Mouse (Mus musculus) E14TG2a.4 (cell line): ENCODE measurements at regions not wholly inside any gene's neighbourhood (a gene's known extent, or its start where the extent isn't known, plus 50 kb on each side); places are given as distances from the start of the nearest gene placed in this dataset.

Source experiments
- CTCF ChIP-seq: conservative IDR thresholded peaks from 2 replicates; pipeline ENCODE4 v1.5.1; 2014; ENCODE audit warnings: low read length
- NANOG ChIP-seq: IDR thresholded peaks from 2 replicates; pipeline ENCODE4 v1.6.1; 2014; ENCODE audit warnings: borderline replicate concordance, low read length, mixed read lengths
- POU5F1 ChIP-seq: IDR thresholded peaks from 2 replicates; pipeline ENCODE4 v1.6.1; 2014; ENCODE audit warnings: low read length, borderline replicate concordance

DNA sequence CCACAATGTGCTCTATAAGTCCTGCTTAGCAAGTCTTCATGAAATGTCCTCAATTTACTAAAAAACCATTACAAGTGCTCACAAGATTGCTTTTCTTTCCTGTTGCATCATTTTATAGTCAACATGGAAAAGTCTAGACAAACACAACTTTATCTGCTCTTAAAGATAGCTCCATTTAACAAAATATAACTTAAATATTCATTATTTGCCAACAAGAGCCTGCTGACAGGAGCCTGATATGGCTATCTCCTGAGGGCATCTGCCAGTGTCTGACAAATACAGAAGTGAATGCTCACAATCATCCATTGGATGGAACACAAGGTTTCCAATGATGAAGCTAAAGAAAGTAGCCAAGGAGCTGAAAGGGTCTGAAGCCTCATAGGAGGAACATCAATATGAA is 197.8 kb downstream of the Ndufa4 start:
- TF ChIP-seq CTCF (no peak), POU5F1 (no peak), NANOG (no peak)
